Mouse (Mus musculus) G1E (cell line): ENCODE data around the gene Ap3b1.

Source experiments
- CTCF ChIP-seq: IDR thresholded peaks from 2 replicates; pipeline ENCODE4 v1.5.1; 2012; ENCODE audit warnings: low read depth, low read length, inconsistent platforms, mixed read lengths
- GATA1 ChIP-seq: IDR thresholded peaks from 2 replicates; pipeline ENCODE4 v1.6.1; 2012; ENCODE audit warnings: borderline replicate concordance, low read length, inconsistent platforms, mixed read lengths
- POLR2AphosphoS5 ChIP-seq: IDR thresholded peaks from 2 replicates; pipeline ENCODE4 v1.6.1; 2012; ENCODE audit warnings: low read depth, low read length, inconsistent platforms; ENCODE audit not compliant: insufficient replicate concordance
- TAL1 ChIP-seq: conservative IDR thresholded peaks from 2 replicates; pipeline ENCODE4 v1.6.1; 2012; ENCODE audit warnings: low read depth, low read length, inconsistent platforms, mixed read lengths

DNA sequence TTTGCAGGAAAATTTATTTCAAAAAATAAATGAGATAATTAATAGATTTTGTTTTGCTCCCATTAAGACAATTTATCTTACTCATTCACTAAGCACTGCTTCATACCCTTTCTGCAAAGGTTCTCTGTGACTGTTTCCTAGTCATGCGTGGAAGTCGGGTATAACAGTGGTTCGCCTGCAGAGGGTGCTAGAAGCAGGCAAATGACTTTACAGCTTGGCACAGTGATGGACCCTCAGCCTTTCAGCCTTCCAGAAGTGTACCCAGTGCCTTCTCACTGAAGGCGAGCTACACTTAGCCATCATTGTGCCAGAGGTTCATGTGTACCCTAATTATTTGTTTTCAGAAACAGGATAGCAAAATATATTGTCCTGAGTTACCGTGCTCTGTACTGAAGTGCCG is 92.5 kb downstream of the Ap3b1 start:
- peak; percentile 60 for TF ChIP-seq CTCF
- no peak for TF ChIP-seq TAL1
- no peak for TF ChIP-seq GATA1
- no peak for TF ChIP-seq POLR2AphosphoS5
